Mouse (Mus musculus) cerebellum, postnatal 36 days (tissue): ENCODE results near the gene Prpf19.

Experiments used
- DNase-seq, 2 experiments: peaks; one replicate each; pipeline ENCODE4 v3.0.0; 2021 to 2022; ENCODE audit warnings: mixed read lengths in 2 of 2

The Prpf19 gene

DNA sequence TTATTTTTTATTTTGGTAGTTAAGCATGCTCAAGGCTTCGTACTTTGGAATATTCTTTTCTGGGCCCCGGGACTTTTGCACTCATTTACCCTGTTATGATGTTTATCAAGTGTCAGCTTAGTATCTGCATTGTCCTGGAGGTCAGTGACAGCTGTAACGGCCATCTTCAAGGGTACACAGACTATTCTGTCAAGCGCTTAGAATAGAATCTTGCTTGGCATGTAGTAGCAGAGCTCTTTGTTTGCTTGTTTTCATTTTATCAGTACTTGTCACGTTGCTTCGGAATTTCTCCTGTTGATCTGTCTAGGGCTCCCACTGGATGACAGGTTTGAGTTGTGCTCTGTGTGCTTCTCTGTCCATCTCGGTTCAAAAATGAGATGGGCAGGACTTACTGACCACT is 1.8 kb downstream of the Prpf19 start:
- no peak for DNase-seq

DNA sequence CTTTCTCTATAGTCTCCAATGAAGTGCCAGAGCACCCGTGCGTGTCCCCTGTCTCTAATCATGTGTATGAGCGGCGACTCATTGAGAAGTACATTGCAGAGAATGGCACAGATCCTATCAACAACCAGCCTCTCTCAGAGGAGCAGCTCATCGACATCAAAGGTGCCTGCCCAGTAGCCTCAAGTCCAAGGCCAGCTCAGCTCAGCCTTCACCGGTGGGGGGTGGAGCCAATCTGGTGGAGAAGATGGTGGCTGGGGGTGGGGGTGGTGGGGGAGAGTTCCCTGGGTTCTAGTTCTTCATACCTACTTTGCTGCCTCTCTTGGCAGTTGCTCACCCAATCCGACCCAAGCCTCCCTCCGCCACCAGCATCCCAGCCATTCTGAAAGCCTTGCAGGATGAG is 2.5 kb downstream of the Prpf19 start:
- no peak for DNase-seq

GRCm38 (mm10) chr19:10900315-10900714 is 5.3 kb downstream of the Prpf19 start:
- DNase-seq: no peak

DNA sequence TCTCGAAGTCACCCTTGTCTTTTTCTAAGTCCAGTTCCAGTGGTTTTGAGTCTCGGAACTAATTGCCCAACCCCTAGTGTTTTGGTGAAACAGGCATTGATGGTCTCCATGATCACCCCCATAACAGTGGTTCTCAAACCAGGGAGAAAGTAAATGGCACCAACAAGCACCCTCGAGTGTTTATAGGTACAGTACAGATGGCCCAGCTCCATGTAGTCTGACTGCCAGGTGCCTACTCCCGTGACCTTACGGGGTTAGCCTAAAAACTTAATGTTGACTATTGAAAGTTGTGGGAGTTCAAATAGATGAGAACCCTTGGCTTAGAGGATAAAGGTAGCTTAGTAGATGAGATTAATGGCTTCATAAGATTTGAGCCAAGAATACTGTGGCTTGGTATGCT is 6.0 kb downstream of the Prpf19 start:
- no peak for DNase-seq

- DNase-seq: no peak
Observed at GRCm38 (mm10) chr19:10904512-10904911, 9.5 kb downstream of the Prpf19 start.

DNA sequence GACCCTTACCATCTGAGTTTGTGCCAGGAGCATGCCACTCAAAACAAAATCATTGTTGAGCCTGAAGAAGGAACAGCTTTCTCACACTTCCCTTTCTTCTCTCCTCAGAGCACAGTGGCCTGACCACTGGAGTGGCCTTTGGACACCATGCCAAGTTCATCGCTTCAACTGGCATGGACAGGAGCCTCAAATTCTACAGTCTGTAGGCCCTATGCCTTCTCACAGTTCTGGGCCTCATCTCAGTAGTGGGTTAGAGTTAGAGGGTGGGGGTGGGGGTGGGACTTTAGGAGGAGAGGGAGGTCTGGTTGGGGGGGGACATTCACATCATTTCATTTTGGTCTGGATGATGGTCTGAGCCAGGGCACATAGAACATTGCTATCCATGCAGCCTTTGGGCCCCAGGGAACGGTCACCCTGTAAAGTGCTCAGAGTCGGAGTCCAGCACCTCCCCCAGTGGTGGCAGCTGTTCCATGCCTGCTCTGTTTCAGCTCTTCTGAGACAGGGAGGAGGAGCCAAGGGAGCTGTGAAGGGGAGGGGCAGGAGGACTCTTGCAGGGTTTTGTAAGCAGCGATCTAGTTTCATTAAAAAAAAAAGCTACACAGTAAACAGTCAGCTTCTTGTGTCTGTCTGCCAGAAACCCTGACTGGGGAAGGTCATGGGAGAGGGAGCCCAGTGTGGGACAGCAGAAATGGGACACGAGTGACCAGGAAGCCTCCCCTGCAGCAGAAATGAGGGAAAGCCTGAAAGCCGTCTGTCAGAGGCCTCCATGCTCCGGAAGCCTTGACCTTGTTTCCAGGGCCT is 10.1 kb downstream of the Prpf19 start:
- DNase-seq: peak in 1 of 2 experiments; percentile 21

GRCm38 (mm10) chr19:10905728-10906000 is 10.6 kb downstream of the Prpf19 start:
- DNase-seq: no peak

- DNase-seq: peak; percentile 64 to 65
Observed at GRCm38 (mm10) chr19:10907891-10908290, 12.9 kb downstream of the Prpf19 start.

- no peak for DNase-seq
Observed at GRCm38 (mm10) chr19:10909087-10909721, 14.2 kb downstream of the Prpf19 start.

- no peak for DNase-seq
Observed at GRCm38 (mm10) chr19:10914291-10914690, 19.3 kb downstream of the Prpf19 start.

DNA sequence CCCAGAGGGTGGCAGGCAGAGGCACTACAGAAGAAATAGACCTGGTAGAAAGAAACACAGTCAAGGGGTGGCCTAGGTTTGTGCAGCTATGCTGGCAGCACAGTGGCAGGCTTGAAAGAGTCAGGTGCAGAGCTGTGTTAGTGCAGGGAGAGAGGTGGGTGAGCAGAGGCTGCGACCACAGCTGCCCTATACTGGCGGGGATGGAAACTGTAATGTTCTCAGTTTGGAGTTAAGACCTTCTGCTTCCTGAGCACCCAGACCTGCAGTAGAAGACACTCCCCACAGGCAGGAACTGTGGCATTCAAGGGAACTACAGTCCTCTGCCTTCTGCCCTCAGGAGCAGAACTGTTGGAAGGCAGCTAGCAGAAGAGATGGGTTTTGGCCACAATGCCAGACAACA is 19.8 kb downstream of the Prpf19 start:
- DNase-seq: no peak

- DNase-seq: no peak
Observed at GRCm38 (mm10) chr19:10916506-10916905, 21.5 kb downstream of the Prpf19 start.

DNA sequence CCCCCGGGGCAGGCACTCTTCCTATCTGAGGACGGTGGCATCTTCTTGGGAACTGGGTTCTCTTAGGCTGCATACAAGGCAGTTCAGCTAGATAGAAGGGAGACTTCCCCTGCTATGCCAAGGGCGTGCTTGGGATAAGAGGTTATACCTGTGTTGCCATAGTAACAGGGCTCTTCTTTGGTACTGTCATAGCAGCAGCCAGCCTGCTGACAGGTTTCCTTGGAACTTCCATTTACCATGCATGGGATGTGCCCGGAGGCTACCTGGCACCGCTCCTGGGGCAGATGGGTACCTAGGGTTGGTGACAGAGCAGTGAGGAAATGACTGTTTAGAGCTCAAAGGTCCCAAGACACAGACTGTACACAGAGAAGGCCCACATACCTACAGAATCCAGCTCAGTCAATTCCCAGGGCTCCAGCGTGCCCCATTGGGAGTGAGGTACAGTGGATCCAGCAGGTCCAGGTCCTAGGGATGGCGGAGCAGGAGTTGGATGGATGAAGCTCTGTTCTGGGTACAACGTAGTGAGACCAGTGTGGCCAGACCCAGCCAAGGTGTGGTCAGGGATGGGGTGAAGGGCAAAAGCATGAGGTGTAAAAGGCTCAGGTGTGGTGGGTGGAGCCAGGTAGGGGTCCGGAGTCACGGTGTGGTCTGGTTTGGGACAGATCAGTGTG is 23.4 kb downstream of the Prpf19 start:
- peak in 1 of 2 experiments; percentile 36 for DNase-seq

GRCm38 (mm10) chr19:10920532-10920931 is 25.5 kb downstream of the Prpf19 start, which contains the start of gene Zp1:
Gene Zp1, minus strand, starts transcription at chr19:10920632.
- no peak for DNase-seq

- no peak for DNase-seq
Observed at GRCm38 (mm10) chr19:10921058-10921457, 26.0 kb downstream of the Prpf19 start.

DNA sequence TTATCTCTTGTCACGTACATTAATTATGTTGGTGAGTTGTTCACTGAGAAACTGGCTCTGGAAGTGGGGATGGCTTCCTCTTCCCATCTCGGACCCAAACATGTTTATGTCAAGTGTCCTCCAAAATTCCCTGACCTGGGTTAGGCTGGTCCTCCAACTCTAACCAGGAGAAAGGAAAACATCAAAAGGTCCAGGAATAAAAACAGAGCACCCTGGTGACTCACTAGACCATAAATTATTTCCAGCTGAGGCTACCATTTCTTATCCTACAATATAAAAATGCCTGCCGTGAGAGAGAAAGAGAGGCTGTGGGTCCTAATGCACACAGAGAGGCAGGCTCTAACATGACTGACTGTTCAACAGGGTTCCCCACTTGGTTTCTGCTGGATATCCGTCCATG is 29.2 kb downstream of the Prpf19 start:
- DNase-seq: no peak

- DNase-seq: no peak
Observed at GRCm38 (mm10) chr19:10926123-10926621, 31.1 kb downstream of the Prpf19 start.

DNA sequence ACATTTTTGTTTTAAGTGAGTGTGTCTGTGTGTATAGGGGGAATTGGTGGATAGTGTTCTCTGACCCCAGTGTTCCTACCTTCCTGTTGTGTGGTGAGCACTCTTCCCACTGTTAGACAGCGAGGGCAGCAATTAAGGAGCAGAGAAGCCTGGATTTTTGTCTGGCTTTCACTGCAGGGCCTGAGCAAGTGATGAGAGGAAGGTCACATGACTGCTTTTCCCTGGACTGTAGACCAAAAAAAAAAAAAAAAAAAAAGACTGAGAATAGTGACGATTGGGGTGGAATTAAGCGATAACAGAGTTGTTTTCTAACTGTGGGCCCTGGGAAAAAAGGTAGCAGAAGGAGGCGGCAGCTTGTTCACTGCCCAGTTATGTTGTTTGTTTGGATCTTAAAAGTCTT is 31.6 kb downstream of the Prpf19 start:
- no peak for DNase-seq

DNA sequence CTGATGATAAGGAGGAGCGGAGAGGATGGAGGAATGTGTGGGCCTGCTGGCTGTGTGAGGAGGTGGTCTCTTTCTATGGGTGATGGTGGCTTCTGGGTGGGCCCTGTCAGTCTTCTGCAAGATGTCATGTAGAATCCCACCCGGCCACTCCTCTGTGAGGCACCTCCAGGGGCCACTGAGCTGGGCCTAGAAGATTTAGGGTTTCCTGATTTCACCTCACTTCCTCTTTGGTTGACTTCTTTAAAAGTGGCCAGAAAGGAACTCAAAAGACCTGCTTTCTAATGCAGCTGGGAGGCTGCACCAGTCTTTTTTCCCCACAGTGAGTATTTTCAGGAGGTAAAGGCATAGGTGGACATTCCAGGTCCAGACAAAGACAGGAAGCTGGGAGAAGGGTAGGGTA is 35.6 kb downstream of the Prpf19 start:
- no peak for DNase-seq

DNA sequence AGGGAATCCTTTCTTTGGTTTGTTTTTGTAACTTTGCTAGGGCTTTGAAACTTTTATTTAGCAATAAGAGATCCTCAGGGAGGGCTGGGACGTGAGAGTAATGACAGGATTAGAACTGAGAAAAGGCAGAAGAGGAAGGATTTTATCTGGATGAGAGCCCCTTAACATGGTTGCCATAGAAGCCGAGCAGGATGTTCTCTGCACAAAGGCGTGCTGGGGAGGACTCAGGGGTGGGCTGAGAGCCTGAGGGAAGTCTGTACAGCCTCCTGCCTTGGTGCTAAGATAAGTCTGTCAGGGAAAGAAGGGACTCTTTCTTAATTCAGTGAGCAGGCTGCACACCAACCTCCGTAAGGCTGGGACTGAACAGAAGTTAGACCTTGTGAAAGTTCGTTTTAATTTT is 40.0 kb downstream of the Prpf19 start:
- DNase-seq: no peak

DNA sequence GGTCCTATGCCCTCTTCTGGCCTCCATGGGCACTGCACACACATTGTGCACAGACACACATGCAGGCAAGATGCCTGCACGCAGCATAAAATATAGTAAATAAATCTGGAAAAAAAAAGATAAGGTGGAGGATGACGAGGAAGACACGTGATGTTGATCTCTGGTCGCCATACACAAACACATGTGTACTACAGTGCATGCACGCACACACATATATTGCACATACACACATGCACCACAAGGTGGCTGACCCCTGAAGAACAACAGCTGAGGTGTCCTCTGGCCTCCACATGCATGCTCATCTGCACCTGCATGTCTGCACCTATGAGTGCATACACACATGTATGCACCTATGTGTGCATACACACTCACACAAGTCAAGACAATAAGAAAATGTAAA is 41.0 kb downstream of the Prpf19 start:
- no peak for DNase-seq

- no peak for DNase-seq
Observed at GRCm38 (mm10) chr19:10937110-10937563, 42.1 kb downstream of the Prpf19 start, which contains the start of gene Ptgdr2. Gene Ptgdr2, plus strand, starts transcription at chr19:10937160.

GRCm38 (mm10) chr19:10938771-10939170 is 43.7 kb downstream of the Prpf19 start:
- DNase-seq: no peak
